Mouse (Mus musculus) neural tube, embryonic 14.5 days (tissue): ENCODE measurements around the gene Rpl12. TPM values are rescaled to one million over a fixed set of nuclear protein-coding genes. Genes with fewer than 3 reads are reported as not detected.

Experiments used
- ATAC-seq: fragments of 200-750 bp; cut with Nextera tagmentation; 2 replicates; pipeline ENCODE4 v1.8.0; 2017; ENCODE audit warnings: low read depth, mild to moderate bottlenecking, moderate TSS enrichment, moderate library complexity
- H3K27ac ChIP-seq: fragments of 300-500 bp; sonication (generic); 2 replicates; pipeline ENCODE4 v1.5.1; 2014; ENCODE audit warnings: low read depth, mild to moderate bottlenecking, control low read depth, low read length, moderate library complexity, mixed read lengths
- H3K27me3 ChIP-seq: fragments of 300-500 bp; sonication (generic); 2 replicates; pipeline ENCODE4 v1.6.1; 2014; ENCODE audit warnings: low read length; ENCODE audit not compliant: control insufficient read depth, insufficient read depth
- H3K36me3 ChIP-seq: fragments of 300-500 bp; sonication (generic); 2 replicates; pipeline ENCODE4 v1.6.1; 2014; ENCODE audit warnings: low read length, mixed read lengths; ENCODE audit not compliant: control insufficient read depth, insufficient read depth
- H3K4me1 ChIP-seq: fragments of 300-500 bp; sonication (generic); 2 replicates; pipeline ENCODE4 v1.6.1; 2014; ENCODE audit warnings: low read length; ENCODE audit not compliant: control insufficient read depth, insufficient read depth
- H3K4me2 ChIP-seq: fragments of 300-500 bp; sonication (generic); 2 replicates; pipeline ENCODE4 v1.6.1; 2014; ENCODE audit warnings: mild to moderate bottlenecking, low read depth, low read length, control low read depth
- H3K4me3 ChIP-seq: fragments of 300-500 bp; sonication (generic); 2 replicates; pipeline ENCODE4 v1.5.1; 2014; ENCODE audit warnings: low read depth, low read length, control low read depth, mixed read lengths
- H3K9ac ChIP-seq: fragments of 300-500 bp; sonication (generic); replicated peaks from 2 replicates; pipeline ENCODE4 v1.6.1; 2014; ENCODE audit warnings: low read depth, mild to moderate bottlenecking, control low read depth, low read length, mixed read lengths
- H3K9me3 ChIP-seq: fragments of 300-500 bp; sonication (generic); 2 replicates; pipeline ENCODE4 v1.6.1; 2016; ENCODE audit warnings: low read length; ENCODE audit not compliant: control insufficient read depth
- WGBS: fragments of 180-500 bp; shearing (Covaris S2); extraction: QIAGEN DNeasy Blood & Tissue Kit; methylation state at CpG from one replicate; pipeline ENCODE4 v1.1.7; 2014; 5-methylcytosine and 5-hydroxymethylcytosine counted together
- polyA plus RNA-seq: library from polyadenylated mRNA; unstranded; fragments of >200 nt; fragmentation: Nextera tagmentation; extraction: Ambion mirVana; gene quantifications from 2 replicates; pipeline ENCODE4 v1.2.1, GENCODE M21; 2014

Gene Rpl12
- polyA plus RNA-seq, 1 experiment from 2014 or later: 99.4 TPM

DNA sequence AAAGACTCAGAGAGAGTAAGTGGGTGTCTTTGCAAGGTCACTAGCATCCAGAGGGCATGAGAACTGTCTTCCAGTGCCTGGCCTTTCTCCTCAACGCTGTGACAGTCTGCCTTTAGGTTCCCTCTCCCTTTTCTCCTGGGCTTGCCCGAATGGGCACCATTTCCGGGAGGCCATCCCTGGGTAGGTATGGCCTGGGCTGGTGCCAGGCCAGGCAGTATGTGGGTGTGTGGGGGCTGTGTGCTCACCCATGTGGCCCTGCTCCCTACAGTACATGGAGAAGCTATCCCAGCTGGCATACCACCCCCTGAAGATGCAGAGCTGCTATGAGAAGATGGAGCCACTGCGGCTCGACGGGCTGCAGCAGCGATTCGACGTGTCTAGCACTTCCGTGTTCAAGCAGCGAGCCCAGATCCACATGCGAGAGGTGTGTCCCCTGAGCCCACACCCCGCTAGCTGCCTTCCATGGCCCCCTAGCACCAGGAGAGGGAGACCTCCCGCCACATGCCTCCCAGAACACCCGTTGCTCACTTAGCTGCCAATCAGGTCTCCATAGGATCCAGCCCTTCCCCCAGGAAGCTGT, 39.5 kb upstream of the Rpl12 start:
- no peak for ATAC-seq
- peaks cover 45% of the 10 kb centered on the region for H3K36me3 ChIP-seq
- no peaks in the 10 kb centered on the region for H3K9me3 ChIP-seq
- no peak overlapping the region for H3K9ac ChIP-seq
- H3K4me2 ChIP-seq: no peak overlapping the region
- WGBS: 92% methylated on average over 15 of the region's 15 CpGs
- no peaks in the 10 kb centered on the region for H3K27me3 ChIP-seq
- no peak overlapping the region for H3K4me3 ChIP-seq
- H3K27ac ChIP-seq: no peak overlapping the region
- no peaks in the 10 kb centered on the region for H3K4me1 ChIP-seq

- no peak overlapping the region for H3K27ac ChIP-seq
- H3K9me3 ChIP-seq: no peaks in the 10 kb centered on the region
- H3K36me3 ChIP-seq: peaks cover 45% of the 10 kb centered on the region
- ATAC-seq: no peak
- WGBS: 92% methylated on average over 13 of the region's 13 CpGs
- H3K4me1 ChIP-seq: no peaks in the 10 kb centered on the region
- no peak overlapping the region for H3K4me2 ChIP-seq
- H3K4me3 ChIP-seq: no peak overlapping the region
- no peak overlapping the region for H3K9ac ChIP-seq
- no peaks in the 10 kb centered on the region for H3K27me3 ChIP-seq
Measured at GRCm38 (mm10) chr2:32922564-32922963, 38.8 kb upstream of the Rpl12 start.

- Histone ChIP-seq H3K4me1 (no peaks in the 10 kb centered on the region), H3K27ac (no peak overlapping the region), H3K9me3 (no peaks in the 10 kb centered on the region), H3K4me2 (no peak overlapping the region), H3K4me3 (no peak overlapping the region), H3K36me3 (peaks cover 45% of the 10 kb centered on the region), H3K9ac (no peak overlapping the region), H3K27me3 (no peaks in the 10 kb centered on the region)
- ATAC-seq: no peak
- 95% methylated on average over 24 of the region's 24 CpGs for WGBS
Measured at GRCm38 (mm10) chr2:32923551-32924250, 37.7 kb upstream of the Rpl12 start.

DNA sequence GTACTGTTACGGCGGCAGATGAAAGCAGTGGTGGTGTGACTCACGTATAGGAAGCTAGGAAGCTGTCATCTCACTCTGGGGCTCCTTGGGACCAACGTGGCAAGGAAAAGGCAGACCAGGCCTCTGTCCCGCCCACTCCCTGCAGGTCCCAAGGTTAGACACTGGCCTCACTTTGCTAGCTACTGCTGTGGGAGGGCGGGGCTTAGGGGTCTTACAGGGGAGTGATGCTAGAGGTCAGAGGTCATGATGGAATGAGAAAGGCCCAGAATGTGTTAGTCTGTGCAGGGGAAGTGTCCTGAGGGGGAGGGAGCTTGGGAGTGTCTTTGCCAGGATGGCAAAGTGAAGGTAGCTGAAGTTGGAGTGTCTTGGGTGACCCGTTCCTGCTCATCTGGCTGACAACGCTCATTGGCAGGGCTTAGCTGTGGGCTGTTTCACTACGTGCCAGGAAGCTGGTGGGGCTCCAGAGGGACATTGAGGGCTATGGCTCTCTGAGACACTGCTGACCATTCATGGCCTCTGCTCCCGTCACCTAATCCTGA, 37.0 kb upstream of the Rpl12 start:
- H3K9me3 ChIP-seq: no peaks in the 10 kb centered on the region
- 75% methylated on average over 10 of the region's 10 CpGs for WGBS
- no peak overlapping the region for H3K4me3 ChIP-seq
- no peak overlapping the region for H3K4me2 ChIP-seq
- H3K36me3 ChIP-seq: peaks cover 39% of the 10 kb centered on the region
- H3K27me3 ChIP-seq: no peaks in the 10 kb centered on the region
- ATAC-seq: no peak
- no peak overlapping the region for H3K9ac ChIP-seq
- no peaks in the 10 kb centered on the region for H3K4me1 ChIP-seq
- H3K27ac ChIP-seq: no peak overlapping the region

GRCm38 (mm10) chr2:32926330-32927075, 34.9 kb upstream of the Rpl12 start:
- no peak for ATAC-seq
- Histone ChIP-seq H3K4me1 (no peaks in the 10 kb centered on the region), H3K36me3 (peaks cover 25% of the 10 kb centered on the region), H3K9ac (no peak overlapping the region), H3K4me3 (no peak overlapping the region), H3K27ac (no peak overlapping the region), H3K27me3 (no peaks in the 10 kb centered on the region), H3K4me2 (no peak overlapping the region), H3K9me3 (no peaks in the 10 kb centered on the region)
- WGBS: 93% methylated on average over 12 of the region's 12 CpGs

DNA sequence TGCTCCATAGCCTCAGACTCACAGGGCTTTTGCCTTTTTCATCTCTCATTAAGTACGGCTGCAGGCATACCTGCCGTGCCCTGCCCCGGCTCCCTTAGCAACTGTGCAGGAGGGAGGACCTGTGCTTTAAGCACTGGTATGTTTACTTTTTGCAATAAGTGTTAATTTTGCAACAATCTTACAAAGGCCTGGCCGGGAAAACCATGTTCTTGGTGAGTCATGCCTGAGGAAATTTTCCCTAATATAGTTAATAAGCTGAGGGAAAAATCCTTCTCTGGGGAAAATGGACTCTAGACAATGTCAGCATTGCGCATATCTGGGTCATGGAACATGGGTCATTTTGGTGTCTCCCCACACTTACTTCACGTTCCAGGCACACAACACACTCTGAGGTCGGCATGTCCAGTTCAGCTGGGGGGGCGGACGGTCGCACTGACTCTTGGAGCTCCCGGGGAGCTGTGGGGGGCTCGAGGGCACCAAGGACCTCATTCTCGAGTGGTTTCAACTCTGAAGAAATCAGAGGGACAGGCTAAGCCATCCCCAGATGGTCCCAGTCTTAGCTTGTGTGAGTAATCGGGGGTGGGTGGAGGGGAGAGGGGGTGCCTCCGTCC, 33.6 kb upstream of the Rpl12 start:
- Histone ChIP-seq H3K4me1 (no peaks in the 10 kb centered on the region), H3K9ac (no peak overlapping the region), H3K27ac (no peak overlapping the region), H3K4me3 (no peak overlapping the region), H3K9me3 (no peaks in the 10 kb centered on the region), H3K36me3 (peaks cover 18% of the 10 kb centered on the region), H3K4me2 (no peak overlapping the region), H3K27me3 (no peaks in the 10 kb centered on the region)
- ATAC-seq: no peak
- WGBS: 81% methylated on average over 15 of the region's 15 CpGs

GRCm38 (mm10) chr2:32928235-32928946, 33.0 kb upstream of the Rpl12 start:
- Histone ChIP-seq H3K27ac (no peak overlapping the region), H3K36me3 (peaks cover 11% of the 10 kb centered on the region), H3K27me3 (no peaks in the 10 kb centered on the region), H3K4me1 (no peaks in the 10 kb centered on the region), H3K9me3 (no peaks in the 10 kb centered on the region), H3K4me2 (no peak overlapping the region), H3K4me3 (no peak overlapping the region), H3K9ac (no peak overlapping the region)
- ATAC-seq: peak; percentile 72; the same call in 1 of the 2 replicates
- WGBS: 27% methylated on average over 10 of the region's 10 CpGs

GRCm38 (mm10) chr2:32928947-32929829, 32.2 kb upstream of the Rpl12 start:
- no peaks in the 10 kb centered on the region for H3K9me3 ChIP-seq
- 87% methylated on average over 19 of the region's 19 CpGs for WGBS
- H3K27ac ChIP-seq: no peak overlapping the region
- no peak overlapping the region for H3K4me3 ChIP-seq
- peaks cover 3% of the 10 kb centered on the region; the same call in 1 of the 2 replicates for H3K36me3 ChIP-seq
- ATAC-seq: no peak
- no peak overlapping the region for H3K4me2 ChIP-seq
- H3K27me3 ChIP-seq: no peaks in the 10 kb centered on the region
- no peaks in the 10 kb centered on the region for H3K4me1 ChIP-seq
- H3K9ac ChIP-seq: no peak overlapping the region
